Mouse (Mus musculus): ENCODE data around the gene Card10. TPM values are rescaled to one million over a fixed set of nuclear protein-coding genes. Genes with fewer than 3 reads are reported as not detected.

The Card10 gene
- polyA plus RNA-seq, 1 experiment = 13.0 TPM

- 85% methylated on average over 10 of the region's 10 CpGs for WGBS
- DNase-seq = no peak
- no peak overlapping the region for H3K4me3 ChIP-seq (ENCODE audit: control insufficient read depth, insufficient read depth, low read length)
- peaks cover 13% of the 10 kb centered on the region for H3K4me1 ChIP-seq (replicated peaks; ENCODE audit: control insufficient read depth, insufficient read depth, low read length)
- no peaks in the 10 kb centered on the region for H3K36me3 ChIP-seq (ENCODE audit: control insufficient read depth, insufficient read depth, low read length)
- no peak overlapping the region for H3K27ac ChIP-seq (ENCODE audit: control insufficient read depth, insufficient read depth, low read length)
- TF ChIP-seq POLR2A (IDR thresholded peaks at IDR 0.05; ENCODE audit: control insufficient read depth, extremely low read depth, insufficient read depth, low read length, poor library complexity) (no peak), CTCF (IDR thresholded peaks at IDR 0.05; ENCODE audit: borderline replicate concordance, control insufficient read depth, extremely low read depth, insufficient read depth, low read length, poor library complexity) (no peak)
- H3K27me3 ChIP-seq (ENCODE audit: control insufficient read depth, insufficient read depth, low read length) = no peaks in the 10 kb centered on the region
Measured at GRCm38 (mm10) chr15:78834233-78835005, 31.6 kb upstream of the Card10 start.

DNA sequence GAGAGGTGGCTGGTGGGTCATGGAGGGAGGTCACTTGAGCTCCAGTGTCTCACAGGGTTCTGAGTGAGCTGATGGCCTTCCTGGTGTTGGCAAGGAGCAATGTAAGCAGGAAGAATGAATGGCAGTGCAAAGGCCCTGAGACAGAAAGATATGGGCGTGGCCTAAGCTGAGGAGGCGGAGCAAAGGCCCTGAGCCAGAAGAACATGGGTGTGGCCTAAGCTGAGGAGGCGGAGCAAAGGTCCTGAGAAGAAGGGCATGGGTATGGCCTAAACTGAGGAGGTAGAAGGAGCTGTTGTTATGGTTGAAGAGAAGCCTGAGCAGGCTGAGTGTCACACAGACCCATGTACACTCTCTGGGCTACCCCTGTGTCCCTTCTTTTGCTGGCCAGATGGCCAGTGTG is 30.7 kb upstream of the Card10 start:
- TF ChIP-seq CTCF (IDR thresholded peaks at IDR 0.05; ENCODE audit: borderline replicate concordance, control insufficient read depth, extremely low read depth, insufficient read depth, low read length, poor library complexity) = no peak
- no peak for TF ChIP-seq POLR2A (IDR thresholded peaks at IDR 0.05; ENCODE audit: control insufficient read depth, extremely low read depth, insufficient read depth, low read length, poor library complexity)
- WGBS = 93% methylated on average over 3 of the region's 3 CpGs
- Histone ChIP-seq H3K36me3 (ENCODE audit: control insufficient read depth, insufficient read depth, low read length) (no peaks in the 10 kb centered on the region), H3K27ac (ENCODE audit: control insufficient read depth, insufficient read depth, low read length) (no peak overlapping the region), H3K27me3 (ENCODE audit: control insufficient read depth, insufficient read depth, low read length) (no peaks in the 10 kb centered on the region), H3K4me1 (replicated peaks; ENCODE audit: control insufficient read depth, insufficient read depth, low read length) (peaks cover 15% of the 10 kb centered on the region), H3K4me3 (ENCODE audit: control insufficient read depth, insufficient read depth, low read length) (no peak overlapping the region)
- DNase-seq = no peak

GRCm38 (mm10) chr15:78832701-78833123 is 29.9 kb upstream of the Card10 start:
- Histone ChIP-seq H3K36me3 (ENCODE audit: control insufficient read depth, insufficient read depth, low read length) (no peaks in the 10 kb centered on the region), H3K27ac (ENCODE audit: control insufficient read depth, insufficient read depth, low read length) (no peak overlapping the region), H3K4me1 (replicated peaks; ENCODE audit: control insufficient read depth, insufficient read depth, low read length) (peaks cover 22% of the 10 kb centered on the region), H3K4me3 (ENCODE audit: control insufficient read depth, insufficient read depth, low read length) (no peak overlapping the region), H3K27me3 (ENCODE audit: control insufficient read depth, insufficient read depth, low read length) (no peaks in the 10 kb centered on the region)
- no peak for TF ChIP-seq POLR2A (IDR thresholded peaks at IDR 0.05; ENCODE audit: control insufficient read depth, extremely low read depth, insufficient read depth, low read length, poor library complexity)
- TF ChIP-seq CTCF (IDR thresholded peaks at IDR 0.05; ENCODE audit: borderline replicate concordance, control insufficient read depth, extremely low read depth, insufficient read depth, low read length, poor library complexity) = no peak
- 94% methylated on average over 14 of the region's 14 CpGs for WGBS
- no peak for DNase-seq

- DNase-seq = no peak
- H3K36me3 ChIP-seq (ENCODE audit: control insufficient read depth, insufficient read depth, low read length) = no peaks in the 10 kb centered on the region
- H3K4me1 ChIP-seq (replicated peaks; ENCODE audit: control insufficient read depth, insufficient read depth, low read length) = peaks cover 29% of the 10 kb centered on the region
- no peak overlapping the region for H3K27ac ChIP-seq (ENCODE audit: control insufficient read depth, insufficient read depth, low read length)
- H3K27me3 ChIP-seq (ENCODE audit: control insufficient read depth, insufficient read depth, low read length) = no peaks in the 10 kb centered on the region
- no peak overlapping the region for H3K4me3 ChIP-seq (ENCODE audit: control insufficient read depth, insufficient read depth, low read length)
- 94% methylated on average over 19 of the region's 19 CpGs for WGBS
- no peak for TF ChIP-seq CTCF (IDR thresholded peaks at IDR 0.05; ENCODE audit: borderline replicate concordance, control insufficient read depth, extremely low read depth, insufficient read depth, low read length, poor library complexity)
- TF ChIP-seq POLR2A (IDR thresholded peaks at IDR 0.05; ENCODE audit: control insufficient read depth, extremely low read depth, insufficient read depth, low read length, poor library complexity) = no peak
Measured at GRCm38 (mm10) chr15:78831720-78832657, 29.1 kb upstream of the Card10 start.

- H3K36me3 ChIP-seq (ENCODE audit: control insufficient read depth, insufficient read depth, low read length) = no peaks in the 10 kb centered on the region
- H3K4me3 ChIP-seq (ENCODE audit: control insufficient read depth, insufficient read depth, low read length) = no peak overlapping the region
- H3K4me1 ChIP-seq (replicated peaks; ENCODE audit: control insufficient read depth, insufficient read depth, low read length) = peaks cover 37% of the 10 kb centered on the region
- DNase-seq = no peak
- H3K27ac ChIP-seq (ENCODE audit: control insufficient read depth, insufficient read depth, low read length) = no peak overlapping the region
- TF ChIP-seq POLR2A (IDR thresholded peaks at IDR 0.05; ENCODE audit: control insufficient read depth, extremely low read depth, insufficient read depth, low read length, poor library complexity) (no peak), CTCF (IDR thresholded peaks at IDR 0.05; ENCODE audit: borderline replicate concordance, control insufficient read depth, extremely low read depth, insufficient read depth, low read length, poor library complexity) (no peak)
- H3K27me3 ChIP-seq (ENCODE audit: control insufficient read depth, insufficient read depth, low read length) = no peaks in the 10 kb centered on the region
- 88% methylated on average over 10 of the region's 10 CpGs for WGBS
Measured at GRCm38 (mm10) chr15:78830742-78831719, 28.2 kb upstream of the Card10 start.
